Mouse (Mus musculus) liver, adult 2 months (tissue): ENCODE measurements around the gene Syt12. TPM values are rescaled to one million over a fixed set of nuclear protein-coding genes. Genes with fewer than 3 reads are reported as not detected.
A peak's percentile ranks its signal among the peaks of the same experiment; 100 is the strongest.

ENCODE experiments used
- DNase-seq: peaks from one replicate; pipeline ENCODE4 v3.0.0-alpha.2; 2011; ENCODE audit warnings: low read depth, low spot score; ENCODE audit errors: extremely low read depth
- H3K27ac ChIP-seq: fragments of 200-500 bp; replicated peaks from 2 replicates; pipeline ENCODE4 v1.5.1; 2012; ENCODE audit warnings: low read depth, mild to moderate bottlenecking, control low read depth, inconsistent platforms, low read length; ENCODE audit not compliant: insufficient read depth
- H3K27me3 ChIP-seq: fragments of 200-500 bp; 2 replicates; pipeline ENCODE4 v1.6.1; 2012; ENCODE audit warnings: mild to moderate bottlenecking, moderate library complexity, low read length, inconsistent platforms; ENCODE audit not compliant: control insufficient read depth, insufficient read depth
- H3K36me3 ChIP-seq: fragments of 200-500 bp; 2 replicates; pipeline ENCODE4 v1.6.1; 2012; ENCODE audit warnings: low read length, inconsistent platforms; ENCODE audit not compliant: control insufficient read depth, insufficient read depth
- H3K4me1 ChIP-seq: fragments of 200-500 bp; 2 replicates; pipeline ENCODE4 v1.6.1; 2011; ENCODE audit warnings: low read length; ENCODE audit not compliant: control insufficient read depth, insufficient read depth
- H3K4me3 ChIP-seq: fragments of 200-500 bp; 2 replicates; pipeline ENCODE4 v1.5.1; 2011; ENCODE audit warnings: low read depth, mild to moderate bottlenecking, control low read depth, low read length, moderate library complexity; ENCODE audit not compliant: insufficient read depth
- H3K79me2 ChIP-seq: fragments of 200-500 bp; 2 replicates; pipeline ENCODE4 v1.6.1; 2012; ENCODE audit warnings: inconsistent platforms, mild to moderate bottlenecking, low read length, moderate library complexity; ENCODE audit not compliant: control insufficient read depth, insufficient read depth
- H3K9ac ChIP-seq: fragments of 200-500 bp; 2 replicates; pipeline ENCODE4 v1.6.1; 2012; ENCODE audit warnings: low read depth, mild to moderate bottlenecking, control low read depth, inconsistent platforms, low read length
- CTCF ChIP-seq: fragments of 200-500 bp; IDR thresholded peaks from 2 replicates; pipeline ENCODE4 v1.5.1; 2011; ENCODE audit warnings: low read depth, low read length, control low read depth
- POLR2A ChIP-seq: fragments of 200-500 bp; IDR thresholded peaks from 2 replicates; pipeline ENCODE4 v1.6.1; 2011; ENCODE audit warnings: low read length, control low read depth; ENCODE audit not compliant: insufficient read depth; ENCODE audit errors: extremely low read depth
- WGBS: fragments of 180-500 bp; shearing (Covaris S2); methylation state at CpG from one replicate; pipeline ENCODE4 v1.1.7; 2018; 5-methylcytosine and 5-hydroxymethylcytosine counted together
- polyA plus RNA-seq: library from polyadenylated mRNA; depleted of rRNA; stranded (reverse); fragments of >200 nt; gene quantifications from 2 replicates; pipeline ENCODE4 v1.2.3, GENCODE M21; 2012
- total RNA-seq: library from RNA; depleted of rRNA; stranded (reverse); fragments of >200 nt; gene quantifications from 2 replicates; pipeline ENCODE4 v1.2.3, GENCODE M21; 2014

The Syt12 gene
- total and polyA plus RNA-seq, 2 experiments, result 0.28 to 0.91 TPM

- no peaks in the 10 kb centered on the region for H3K4me1 ChIP-seq
- H3K27me3 ChIP-seq, result no peaks in the 10 kb centered on the region
- 97% methylated on average over 2 of the region's 2 CpGs for WGBS
- no peak for DNase-seq
- H3K9ac ChIP-seq, result no peak overlapping the region
- no peaks in the 10 kb centered on the region for H3K79me2 ChIP-seq
- no peak overlapping the region for H3K27ac ChIP-seq
- TF ChIP-seq CTCF (no peak), POLR2A (no peak)
- no peaks in the 10 kb centered on the region for H3K36me3 ChIP-seq
- H3K4me3 ChIP-seq, result no peak overlapping the region
Observed at GRCm38 (mm10) chr19:4404840-4405239, 72.4 kb downstream of the Syt12 start.

DNA sequence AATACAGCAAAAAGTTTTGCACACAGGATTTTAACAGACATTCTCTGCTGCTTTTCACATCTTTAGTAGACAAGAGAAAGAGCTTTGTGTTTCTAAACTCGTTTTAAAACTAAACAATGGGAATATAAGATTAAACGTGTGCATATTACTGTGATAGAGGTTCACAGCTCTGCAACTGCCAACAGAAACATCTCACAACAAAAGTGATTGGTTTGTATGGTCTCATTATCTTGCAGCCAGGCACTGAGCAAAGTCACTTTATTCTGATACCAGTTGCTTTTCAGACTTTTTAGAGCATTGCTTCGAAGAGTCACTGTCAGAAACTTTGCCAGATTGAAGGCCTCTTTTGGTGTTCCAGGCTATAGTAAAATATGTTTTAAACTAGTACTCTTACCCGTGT lies 78.3 kb downstream of the Syt12 start:
- DNase-seq, result no peak
- no peak overlapping the region for H3K27ac ChIP-seq
- H3K9ac ChIP-seq, result no peak overlapping the region
- no peaks in the 10 kb centered on the region for H3K36me3 ChIP-seq
- peaks cover 11% of the 10 kb centered on the region; the same call in 1 of the 2 replicates for H3K79me2 ChIP-seq
- no peak overlapping the region for H3K4me3 ChIP-seq
- peaks cover 2% of the 10 kb centered on the region for H3K4me1 ChIP-seq
- WGBS, result 91% methylated on average over 4 of the region's 4 CpGs
- H3K27me3 ChIP-seq, result no peaks in the 10 kb centered on the region
- TF ChIP-seq CTCF, result no peak
- no peak for TF ChIP-seq POLR2A

- Histone ChIP-seq H3K9ac (peak overlapping the region; percentile 93), H3K79me2 (peaks cover 11% of the 10 kb centered on the region; the same call in 1 of the 2 replicates), H3K36me3 (peaks cover 2% of the 10 kb centered on the region; the same call in 1 of the 2 replicates), H3K27ac (peak overlapping the region; percentile 74), H3K4me3 (peak overlapping the region; percentile 97), H3K4me1 (peaks cover 2% of the 10 kb centered on the region), H3K27me3 (no peaks in the 10 kb centered on the region)
- 38% methylated on average over 8 of the region's 8 CpGs for WGBS
- DNase-seq, result peak; percentile 61
- TF ChIP-seq CTCF (no peak), POLR2A (no peak)
Observed at GRCm38 (mm10) chr19:4398630-4398948, 78.7 kb downstream of the Syt12 start.

GRCm38 (mm10) chr19:4397798-4398629 lies 79.2 kb downstream of the Syt12 start, which contains the start of gene Kdm2a:
Gene Kdm2a, minus strand, starts transcription at chr19:4398285.
- WGBS, result 2% methylated on average over 82 of the region's 82 CpGs
- no peaks in the 10 kb centered on the region for H3K27me3 ChIP-seq
- peak; percentile 47 for DNase-seq

DNA sequence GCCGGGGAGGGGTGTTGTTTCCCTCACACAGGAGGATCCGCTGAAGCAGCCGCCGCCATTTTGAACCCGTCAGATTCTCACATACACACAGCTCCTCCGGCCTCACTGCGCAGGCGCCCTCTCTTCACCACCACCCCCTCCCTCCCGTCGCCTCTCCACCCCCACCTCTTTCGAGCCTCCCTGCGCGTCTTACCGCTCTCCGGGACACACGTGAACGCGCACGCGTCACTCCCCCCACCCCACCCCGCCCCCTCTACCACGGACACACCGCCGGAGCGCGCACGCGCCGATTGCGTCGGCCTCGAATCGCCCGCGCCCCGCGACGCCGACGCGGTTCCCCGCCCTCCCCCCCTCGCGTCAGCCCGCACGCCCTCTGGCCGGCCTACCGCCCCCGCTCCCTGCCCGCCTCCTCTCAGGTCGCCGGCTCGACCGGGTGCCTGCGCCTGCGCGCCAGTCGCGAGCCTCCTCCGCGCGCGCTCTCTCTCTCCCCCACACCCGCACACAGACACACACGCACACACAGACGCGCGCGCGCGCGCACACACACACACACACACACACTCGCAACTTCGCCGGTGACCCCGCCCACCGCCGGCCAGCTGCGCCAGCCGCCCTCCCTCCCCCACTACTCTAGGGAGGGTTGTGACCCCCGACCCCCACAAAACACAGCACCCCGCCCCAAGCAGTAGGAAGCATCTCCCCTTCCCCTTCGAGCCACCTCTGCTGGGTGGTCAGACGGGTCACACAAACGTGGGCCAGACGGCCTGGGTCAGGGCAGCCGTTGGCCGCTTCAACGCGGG lies 80.0 kb downstream of the Syt12 start:
- WGBS, result 1% methylated on average over 79 of the region's 90 CpGs
- peaks cover 11% of the 10 kb centered on the region; the same call in 1 of the 2 replicates for H3K79me2 ChIP-seq
- peak overlapping the region; percentile 97 for H3K4me3 ChIP-seq
- H3K9ac ChIP-seq, result peak overlapping the region; percentile 93
- no peaks in the 10 kb centered on the region for H3K27me3 ChIP-seq
- peak; percentile 92 for DNase-seq
- H3K27ac ChIP-seq, result peak overlapping the region; percentile 84
- TF ChIP-seq CTCF (no peak), POLR2A (peak; percentile 74)
- H3K4me1 ChIP-seq, result peaks cover 4% of the 10 kb centered on the region
- H3K36me3 ChIP-seq, result peaks cover 8% of the 10 kb centered on the region; the same call in 1 of the 2 replicates

More at GRCm38 (mm10) chr19:4397798-4398629, 79.2 kb downstream of the Syt12 start, which contains the start of gene Kdm2a:
- Histone ChIP-seq H3K9ac (peak within 1 kb of the TSS; percentile 93), H3K27ac (peak within 1 kb of the TSS; percentile 74), H3K36me3 (peaks cover 6% of the 10 kb centered on the region; the same call in 1 of the 2 replicates), H3K79me2 (peaks cover 11% of the 10 kb centered on the region; the same call in 1 of the 2 replicates), H3K4me1 (peaks cover 3% of the 10 kb centered on the region), H3K4me3 (peak within 1 kb of the TSS; percentile 97)
- no peak for TF ChIP-seq CTCF
- peak; percentile 29; the same call in 1 of the 2 replicates for TF ChIP-seq POLR2A
